Mouse (Mus musculus) forebrain, embryonic 15.5 days (tissue): ENCODE measurements around the gene Mindy1. TPM values are rescaled to one million over a fixed set of nuclear protein-coding genes. Genes with fewer than 3 reads are reported as not detected.
"Not testable (repeated sequence)": the region's sequence is repeated elsewhere in the genome, so short reads cannot be mapped to it uniquely, and the experiment has no call there.

Source experiments
- ATAC-seq: fragments of 200-750 bp; cut with Nextera tagmentation; replicated peaks from 2 replicates; pipeline ENCODE4 v1.8.0; 2017; ENCODE audit warnings: mild to moderate bottlenecking, moderate TSS enrichment, moderate library complexity
- H3K27ac ChIP-seq: fragments of 300-500 bp; sonication (generic); replicated peaks from 2 replicates; pipeline ENCODE4 v1.5.1; 2015; ENCODE audit warnings: mild to moderate bottlenecking, inconsistent platforms
- H3K27me3 ChIP-seq: fragments of 300-500 bp; sonication (generic); 2 replicates; pipeline ENCODE4 v1.6.1; 2015; ENCODE audit warnings: inconsistent platforms
- H3K36me3 ChIP-seq: fragments of 300-500 bp; sonication (generic); 2 replicates; pipeline ENCODE4 v1.6.1; 2015; ENCODE audit warnings: mild to moderate bottlenecking, inconsistent platforms
- H3K4me1 ChIP-seq: fragments of 300-500 bp; sonication (generic); 2 replicates; pipeline ENCODE4 v1.6.1; 2015; ENCODE audit warnings: inconsistent platforms
- H3K4me2 ChIP-seq: fragments of 300-500 bp; sonication (generic); replicated peaks from 2 replicates; pipeline ENCODE4 v1.6.1; 2015; ENCODE audit warnings: mild to moderate bottlenecking, inconsistent platforms
- H3K4me3 ChIP-seq: fragments of 300-500 bp; sonication (generic); 2 replicates; pipeline ENCODE4 v1.5.1; 2015; ENCODE audit warnings: mild to moderate bottlenecking, inconsistent platforms
- H3K9ac ChIP-seq: fragments of 300-500 bp; sonication (generic); replicated peaks from 2 replicates; pipeline ENCODE4 v1.6.1; 2015; ENCODE audit warnings: mild to moderate bottlenecking, inconsistent platforms
- H3K9me3 ChIP-seq: fragments of 300-500 bp; sonication (generic); 2 replicates; pipeline ENCODE4 v1.6.1; 2016; ENCODE audit warnings: inconsistent platforms
- WGBS: fragments of 180-500 bp; shearing (Covaris S2); methylation state at CpG from one replicate; pipeline ENCODE4 v1.1.7; 2015; ENCODE audit warnings: mixed read lengths; 5-methylcytosine and 5-hydroxymethylcytosine counted together
- polyA plus RNA-seq: library from polyadenylated mRNA; unstranded; fragments of >200 nt; fragmentation: Nextera tagmentation; extraction: Ambion mirVana; gene quantifications from 2 replicates; pipeline ENCODE4 v1.2.1, GENCODE M21; 2015

Gene Mindy1
- polyA plus RNA-seq, 1 experiment from 2014 or later, result 46.1 TPM

GRCm38 (mm10) chr3:95318548-95318947 is 37.4 kb downstream of the Mindy1 start:
- 36% methylated on average over 6 of the region's 6 CpGs for WGBS
- no peak overlapping the region for H3K9ac ChIP-seq
- H3K4me2 ChIP-seq, result no peak overlapping the region
- H3K27me3 ChIP-seq, result no peaks in the 10 kb centered on the region
- H3K9me3 ChIP-seq, result no peaks in the 10 kb centered on the region
- H3K4me3 ChIP-seq, result no peak overlapping the region
- peaks cover 33% of the 10 kb centered on the region for H3K4me1 ChIP-seq
- H3K36me3 ChIP-seq, result peaks cover 35% of the 10 kb centered on the region
- no peak overlapping the region for H3K27ac ChIP-seq
- no peak for ATAC-seq

- Histone ChIP-seq H3K27me3 (no peaks in the 10 kb centered on the region), H3K36me3 (peaks cover 41% of the 10 kb centered on the region), H3K4me1 (peaks cover 32% of the 10 kb centered on the region), H3K4me3 (no peak overlapping the region), H3K4me2 (no peak overlapping the region), H3K9ac (no peak overlapping the region), H3K27ac (no peak overlapping the region), H3K9me3 (no peaks in the 10 kb centered on the region)
- WGBS, result 66% methylated on average over 2 of the region's 2 CpGs
- ATAC-seq, result no peak
Observed at GRCm38 (mm10) chr3:95319110-95319509, 38.0 kb downstream of the Mindy1 start.

DNA sequence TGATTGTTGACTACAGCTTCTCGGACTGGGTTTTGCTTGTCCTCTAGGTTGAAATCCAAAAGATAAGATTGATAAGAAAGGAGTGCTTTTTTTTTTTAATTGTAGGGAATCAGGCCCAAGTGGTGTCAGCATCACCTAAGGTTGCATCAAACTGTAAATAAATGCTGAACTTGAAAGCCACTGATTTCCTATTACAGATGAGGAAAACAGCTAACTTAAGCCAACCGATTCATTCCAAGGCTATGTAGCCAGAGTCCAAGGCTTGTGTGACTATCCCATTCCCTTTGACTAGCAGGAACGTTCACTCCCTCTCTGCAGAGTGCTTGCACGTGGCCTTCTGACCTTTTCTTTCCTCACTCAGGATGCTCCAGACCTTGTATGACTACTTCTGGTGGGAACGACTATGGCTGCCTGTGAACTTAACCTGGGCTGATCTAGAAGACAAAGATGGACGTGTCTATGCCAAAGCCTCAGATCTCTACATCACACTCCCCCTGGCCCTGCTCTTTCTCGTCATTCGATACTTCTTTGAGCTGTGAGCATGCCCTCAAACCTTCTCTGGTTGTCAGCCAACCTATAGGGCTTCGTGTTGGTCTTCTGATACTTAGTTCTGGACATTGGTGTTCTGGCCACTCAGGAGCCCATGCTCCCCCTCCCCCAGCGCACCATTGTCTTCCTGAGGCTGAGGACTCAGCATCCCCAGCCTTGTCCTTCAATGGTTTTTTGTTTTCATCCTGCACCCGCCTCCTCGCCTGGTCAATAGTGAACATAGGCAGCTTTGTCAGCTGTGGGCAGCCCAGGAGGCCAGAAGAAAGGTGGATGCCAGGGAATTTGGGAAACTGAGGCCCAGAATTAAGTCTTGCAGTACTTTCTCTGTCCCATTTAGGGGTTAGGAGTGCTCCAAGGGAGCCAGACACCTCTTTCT is 38.8 kb downstream of the Mindy1 start:
- Histone ChIP-seq H3K27me3 (no peaks in the 10 kb centered on the region), H3K4me1 (peaks cover 26% of the 10 kb centered on the region), H3K9me3 (no peaks in the 10 kb centered on the region), H3K4me2 (no peak overlapping the region), H3K9ac (no peak overlapping the region), H3K27ac (no peak overlapping the region), H3K36me3 (peaks cover 49% of the 10 kb centered on the region), H3K4me3 (no peak overlapping the region)
- ATAC-seq, result no peak
- WGBS, result 67% methylated on average over 12 of the region's 12 CpGs

GRCm38 (mm10) chr3:95323429-95323828 is 42.3 kb downstream of the Mindy1 start:
- Histone ChIP-seq H3K9ac (no peak overlapping the region), H3K36me3 (peaks cover 84% of the 10 kb centered on the region), H3K27ac (no peak overlapping the region), H3K27me3 (no peaks in the 10 kb centered on the region), H3K4me3 (no peak overlapping the region), H3K4me2 (no peak overlapping the region), H3K9me3 (no peaks in the 10 kb centered on the region), H3K4me1 (peaks cover 5% of the 10 kb centered on the region; the same call in 1 of the 2 replicates)
- ATAC-seq, result no peak
- WGBS, result 96% methylated on average over 3 of the region's 3 CpGs

DNA sequence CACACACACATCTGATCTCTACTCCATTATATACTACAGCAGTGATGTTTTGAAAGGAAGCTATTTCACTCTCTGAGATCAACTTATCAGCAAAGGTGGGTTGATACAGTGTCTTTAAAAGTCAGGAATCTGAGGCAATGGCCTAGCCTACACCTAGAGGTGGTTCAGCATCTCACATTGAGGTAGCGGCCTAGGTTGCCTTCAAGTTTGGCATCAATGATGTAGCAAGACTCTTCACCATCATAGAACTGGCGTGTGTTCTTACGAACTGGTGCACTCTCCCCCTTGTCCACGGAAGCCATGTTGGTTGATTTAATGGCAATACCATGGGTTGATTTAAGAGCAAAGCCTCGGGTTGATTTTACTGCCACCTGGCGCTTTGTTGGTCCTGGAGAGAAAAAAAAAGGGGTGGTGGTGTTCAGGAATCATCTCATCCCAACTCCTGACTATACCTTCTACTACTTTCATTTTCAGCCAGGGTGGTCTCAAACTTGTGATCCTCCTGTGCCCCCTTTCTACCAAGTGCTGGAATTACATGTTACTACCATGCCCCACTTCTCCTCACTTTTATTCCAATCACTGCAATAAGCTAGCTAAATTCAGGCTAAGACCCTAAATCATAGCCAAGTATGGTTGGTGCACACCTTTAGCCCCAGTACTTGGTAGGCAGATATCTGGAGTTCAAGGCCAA is 43.5 kb downstream of the Mindy1 start:
- H3K27ac ChIP-seq, result no peak overlapping the region
- ATAC-seq, result no peak
- H3K4me3 ChIP-seq, result no peak overlapping the region
- WGBS, result 94% methylated on average over 6 of the region's 6 CpGs
- no peaks in the 10 kb centered on the region for H3K27me3 ChIP-seq
- H3K4me1 ChIP-seq, result no peaks in the 10 kb centered on the region
- peaks cover 90% of the 10 kb centered on the region for H3K36me3 ChIP-seq
- no peaks in the 10 kb centered on the region for H3K9me3 ChIP-seq
- no peak overlapping the region for H3K4me2 ChIP-seq
- H3K9ac ChIP-seq, result no peak overlapping the region

- Histone ChIP-seq H3K9me3 (no peaks in the 10 kb centered on the region), H3K4me2 (no peak overlapping the region), H3K4me1 (no peaks in the 10 kb centered on the region), H3K27ac (no peak overlapping the region), H3K4me3 (no peak overlapping the region), H3K9ac (no peak overlapping the region), H3K27me3 (no peaks in the 10 kb centered on the region), H3K36me3 (peaks cover 88% of the 10 kb centered on the region)
- ATAC-seq, result no peak
- 92% methylated on average over 1 of the region's 1 CpGs for WGBS
Observed at GRCm38 (mm10) chr3:95328803-95329404, 47.8 kb downstream of the Mindy1 start.

DNA sequence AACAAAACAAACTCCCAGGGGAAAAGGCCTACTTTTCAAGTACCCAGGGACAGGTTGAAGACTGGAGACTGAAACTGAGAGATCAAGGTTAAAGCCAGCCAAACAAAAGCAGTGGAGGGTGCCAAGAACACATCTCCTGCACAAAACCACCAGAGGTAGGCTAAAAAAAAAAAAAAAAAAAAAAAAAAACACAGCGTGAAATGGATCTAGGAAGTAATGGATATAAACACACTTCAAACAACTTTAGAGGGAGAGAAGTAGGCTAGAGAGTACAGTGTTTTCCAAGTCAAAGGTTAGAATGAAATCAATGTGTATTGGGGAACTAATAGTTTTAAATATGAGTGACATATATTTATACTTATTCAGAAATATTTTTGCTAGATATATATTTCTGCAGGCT is 50.4 kb downstream of the Mindy1 start:
- no peak overlapping the region for H3K4me2 ChIP-seq
- WGBS, result 92% methylated on average over 1 of the region's 1 CpGs
- no peaks in the 10 kb centered on the region for H3K4me1 ChIP-seq
- no peak for ATAC-seq
- H3K4me3 ChIP-seq, result no peak overlapping the region
- no peaks in the 10 kb centered on the region for H3K9me3 ChIP-seq
- H3K9ac ChIP-seq, result no peak overlapping the region
- peaks cover 86% of the 10 kb centered on the region for H3K36me3 ChIP-seq
- no peaks in the 10 kb centered on the region for H3K27me3 ChIP-seq
- no peak overlapping the region for H3K27ac ChIP-seq

DNA sequence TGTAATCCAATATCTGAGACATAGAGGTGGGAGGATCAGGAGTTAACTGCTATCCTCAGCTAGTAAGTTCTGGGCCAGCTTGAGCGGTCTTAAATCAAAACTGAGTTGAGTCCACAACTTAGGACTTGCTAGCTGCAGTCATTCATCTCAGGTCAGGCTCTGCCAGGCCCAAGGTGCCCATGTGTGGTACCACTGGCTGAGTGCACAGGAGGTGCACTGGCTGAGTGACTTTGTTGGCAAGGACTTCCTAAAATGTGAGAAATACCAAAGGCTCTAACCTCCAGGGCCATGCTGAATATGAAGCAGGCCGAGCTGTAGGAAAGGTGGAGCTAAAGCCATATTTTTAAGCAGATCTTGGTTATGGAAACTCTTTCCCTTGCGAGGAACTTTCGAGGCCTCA is 56.2 kb downstream of the Mindy1 start:
- ATAC-seq, result no peak
- H3K27ac ChIP-seq, result no peak overlapping the region

DNA sequence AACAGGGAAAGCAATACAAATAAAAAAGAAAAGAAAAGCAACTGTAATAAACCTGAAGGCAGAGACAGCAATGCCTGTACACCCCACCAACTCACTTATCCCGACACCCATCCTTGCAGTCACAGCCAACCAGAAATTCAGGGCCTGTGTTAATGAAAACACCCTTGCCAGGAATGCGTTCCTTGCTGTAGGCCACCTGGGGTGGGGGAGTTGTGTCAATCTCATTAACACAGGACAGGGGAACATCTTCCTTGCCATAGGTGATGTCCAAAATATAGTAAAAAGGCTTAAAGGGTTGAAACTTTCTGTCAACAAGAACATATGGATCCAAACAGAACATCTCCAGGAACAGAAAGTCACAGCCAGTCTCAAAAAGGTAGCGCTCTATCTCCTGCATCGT is 57.1 kb downstream of the Mindy1 start:
- WGBS, result 95% methylated on average over 4 of the region's 4 CpGs
- ATAC-seq, result no peak
- peaks cover 95% of the 10 kb centered on the region for H3K36me3 ChIP-seq
- no peaks in the 10 kb centered on the region for H3K27me3 ChIP-seq
- H3K27ac ChIP-seq, result no peak overlapping the region
- H3K4me3 ChIP-seq, result no peak overlapping the region
- no peak overlapping the region for H3K9ac ChIP-seq
- H3K4me1 ChIP-seq, result no peaks in the 10 kb centered on the region
- no peak overlapping the region for H3K4me2 ChIP-seq
- no peaks in the 10 kb centered on the region for H3K9me3 ChIP-seq

More for the DNA sequence above, 56.2 kb downstream of the Mindy1 start:
- peaks cover 95% of the 10 kb centered on the region for H3K36me3 ChIP-seq
- H3K4me2 ChIP-seq, result no peak overlapping the region
- no peaks in the 10 kb centered on the region for H3K27me3 ChIP-seq
- H3K4me1 ChIP-seq, result no peaks in the 10 kb centered on the region
- H3K4me3 ChIP-seq, result no peak overlapping the region
- 94% methylated on average over 4 of the region's 4 CpGs for WGBS
- no peaks in the 10 kb centered on the region for H3K9me3 ChIP-seq
- H3K9ac ChIP-seq, result no peak overlapping the region

DNA sequence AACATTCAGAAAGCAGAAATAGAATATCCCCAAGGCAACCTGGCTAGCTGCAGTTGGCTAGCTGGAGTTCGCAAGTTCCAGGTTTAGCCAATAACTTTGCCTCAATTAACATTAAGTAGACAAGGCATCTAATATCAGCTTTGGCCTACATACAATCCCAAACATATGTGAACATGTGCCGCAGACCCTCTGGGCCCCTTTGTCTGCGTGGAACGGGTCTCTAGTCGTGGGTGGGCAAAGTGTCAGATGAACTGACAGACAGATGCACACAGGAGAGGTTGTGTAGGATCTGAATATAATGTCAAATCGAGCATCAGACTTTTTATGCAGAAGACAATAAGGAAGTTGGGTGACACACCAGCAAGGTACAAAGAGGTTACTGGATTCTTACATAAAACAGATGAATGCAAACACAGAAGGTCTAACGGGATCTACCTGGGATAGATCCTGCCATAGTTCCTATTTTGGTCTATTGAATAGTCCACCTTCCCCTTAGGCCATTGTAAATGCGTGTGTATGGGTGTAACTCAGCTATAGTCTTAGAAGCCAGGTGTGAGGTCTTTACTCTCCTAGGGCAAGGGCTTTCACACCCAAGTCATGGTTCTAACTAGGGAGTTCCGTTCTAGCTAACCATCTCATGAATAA is 62.3 kb downstream of the Mindy1 start:
- H3K27ac ChIP-seq, H3K4me3 ChIP-seq, H3K4me1 ChIP-seq, H3K9me3 ChIP-seq, H3K27me3 ChIP-seq, H3K9ac ChIP-seq, ATAC-seq, H3K4me2 ChIP-seq: not testable (repeated sequence)
- peaks cover 86% of the 10 kb centered on the region for H3K36me3 ChIP-seq
- WGBS, result 96% methylated on average over 9 of the region's 9 CpGs
